Mouse (Mus musculus): ENCODE measurements around the gene Fam114a1. TPM values are rescaled to one million over a fixed set of nuclear protein-coding genes. Genes with fewer than 3 reads are reported as not detected.
A peak's percentile ranks its signal among the peaks of the same experiment; 100 is the strongest.

Fam114a1 gene
- 69.6 and 71.7 TPM in 2 replicates for polyA plus RNA-seq (2012; rRNA removed)
- 51.7 and 52.9 TPM in 2 replicates for polyA plus RNA-seq (2014; fragmentation: Nextera tagmentation; extraction: Ambion mirVana)

DNA sequence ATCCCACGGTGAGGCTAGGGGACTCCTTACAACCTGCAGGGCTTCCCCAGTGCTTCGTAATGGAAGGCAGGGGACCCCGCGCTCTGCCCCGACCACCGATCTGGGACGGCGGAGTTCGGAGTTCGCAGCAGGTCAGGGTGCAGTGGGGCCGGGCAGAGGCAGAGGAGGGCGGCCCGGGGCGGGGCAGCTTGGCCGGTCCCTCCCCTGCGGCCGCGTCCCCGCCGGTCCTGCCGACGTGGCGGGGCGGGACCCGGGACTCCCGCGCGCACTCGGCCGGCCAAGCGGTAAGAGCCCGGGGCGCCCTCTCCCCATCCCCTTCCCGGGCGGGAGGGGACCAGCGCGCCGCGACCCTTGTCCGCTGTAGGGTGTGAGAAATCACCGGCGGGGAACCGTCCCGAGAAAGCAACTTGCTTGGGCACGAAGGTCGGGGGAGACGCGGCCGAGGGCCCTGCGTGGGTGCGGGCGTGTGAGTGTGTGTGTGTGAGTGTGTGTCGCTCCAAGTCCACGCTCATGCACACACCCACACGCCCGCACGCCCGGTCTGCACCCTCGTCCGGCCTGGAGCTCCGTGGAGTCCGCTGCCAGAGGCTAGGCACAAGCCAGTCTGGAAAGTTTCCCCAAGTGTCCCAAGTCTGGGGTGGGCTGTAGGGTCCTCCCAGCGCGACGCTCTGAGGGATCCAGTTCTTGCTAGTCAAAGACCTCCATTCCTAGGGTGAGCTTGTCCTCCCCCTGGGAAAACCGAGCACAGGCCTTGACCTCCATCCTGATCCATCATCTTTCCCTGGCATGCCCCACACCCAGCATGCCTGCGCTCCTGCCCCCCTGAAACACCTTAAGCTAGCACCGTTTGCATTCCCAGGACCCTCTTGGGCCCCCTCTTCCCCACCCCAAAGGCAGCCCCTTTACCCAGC lies at the start of gene Fam114a1:
Fam114a1 (plus strand) TSS at position 211 of the 911 bp plus-strand sequence.
- Histone ChIP-seq H3K27ac (replicated peaks; ENCODE audit: low read depth, low read length) (peak within 1 kb of the TSS; percentile 86), H3K4me3 (replicated peaks; ENCODE audit: low read length) (peak within 1 kb of the TSS; percentile 73), H3K36me3 (ENCODE audit: control insufficient read depth, insufficient read depth, low read length) (peaks cover 5% of the 10 kb centered on the region), H3K9ac (ENCODE audit: low read depth, low read length, severe bottlenecking) (peak within 1 kb of the TSS; percentile 94), H3K27me3 (ENCODE audit: control insufficient read depth, insufficient read depth, low read length) (no peaks in the 10 kb centered on the region), H3K4me1 (ENCODE audit: control insufficient read depth, insufficient read depth, low read length) (0 out of 2 replicates have a peak, but pooled peaks cover 6% of the 10 kb centered on the region), H3K4me2 (replicated peaks; ENCODE audit: low read depth, low read length, severe bottlenecking) (peak within 1 kb of the TSS; percentile 67), H3K9me3 (ENCODE audit: control insufficient read depth, low read length) (no peaks in the 10 kb centered on the region)
- DNase-seq (ENCODE audit: low spot score) = peak; percentile 79
- ATAC-seq (ENCODE audit: low FRiP score, low read depth) = peak; percentile 88
- TF ChIP-seq POLR2A (IDR thresholded peaks at IDR 0.05; ENCODE audit: borderline replicate concordance, extremely low read depth, insufficient read depth, insufficient read length) = no peak; the same call in 1 of the 2 replicates
- WGBS = 3% methylated on average over 49 of the region's 68 CpGs

DNA sequence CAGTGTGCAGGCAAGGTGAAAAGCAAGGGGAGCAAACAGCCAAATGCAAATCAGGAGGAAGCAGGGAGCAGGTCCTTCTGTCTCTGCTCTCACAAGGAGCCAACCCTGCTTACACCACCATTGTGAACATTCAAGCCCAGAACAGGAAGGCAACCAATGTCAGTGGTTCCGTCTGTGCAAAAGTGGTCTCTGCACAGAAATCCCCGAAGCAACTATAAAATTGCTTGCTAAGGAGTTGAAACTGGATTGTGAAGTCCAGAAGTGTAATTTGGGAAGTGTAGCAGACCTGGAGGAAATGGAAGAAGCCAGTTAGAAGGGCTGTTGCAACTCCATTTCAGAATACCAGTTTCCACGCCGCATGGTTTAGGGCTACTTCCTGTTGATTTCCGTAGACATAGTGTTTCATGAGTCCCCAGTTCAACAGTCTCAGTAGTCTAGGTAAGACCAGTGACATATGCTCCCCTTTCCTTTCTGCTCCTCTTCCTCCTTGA lies 46.9 kb upstream of the Fam114a1 start:
- no peak for DNase-seq (ENCODE audit: low spot score)
- H3K4me1 ChIP-seq (ENCODE audit: control insufficient read depth, insufficient read depth, low read length) = no peaks in the 10 kb centered on the region
- 83% methylated on average over 5 of the region's 5 CpGs for WGBS

DNA sequence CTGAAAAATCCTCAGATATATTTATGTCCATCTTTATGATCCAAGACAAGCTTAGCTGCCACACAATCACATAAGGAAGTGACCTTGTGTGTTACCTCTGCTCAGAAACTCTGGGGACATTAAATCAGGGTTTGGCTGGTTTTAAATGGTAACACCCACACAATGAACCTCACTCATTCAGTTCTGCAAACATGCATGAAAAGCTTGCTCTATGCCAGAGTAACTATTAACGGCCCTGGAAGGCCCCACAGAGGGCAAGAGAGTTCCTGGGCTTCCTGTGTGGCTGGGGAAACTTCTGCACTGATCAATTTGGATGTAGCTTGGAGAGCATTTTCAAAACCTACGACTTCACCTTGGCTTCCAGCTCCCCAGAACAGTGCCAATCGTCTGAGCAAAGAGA lies 37.7 kb upstream of the Fam114a1 start:
- H3K27ac ChIP-seq (replicated peaks; ENCODE audit: low read depth, low read length) = no peak overlapping the region
- no peak for ATAC-seq (ENCODE audit: low FRiP score, low read depth)
- WGBS = 58% methylated on average over 3 of the region's 3 CpGs

More for the DNA sequence above, 46.9 kb upstream of the Fam114a1 start:
- H3K27me3 ChIP-seq (ENCODE audit: control insufficient read depth, insufficient read depth, low read length) = no peaks in the 10 kb centered on the region
- no peak overlapping the region for H3K4me2 ChIP-seq (replicated peaks; ENCODE audit: low read depth, low read length, severe bottlenecking)
- H3K9me3 ChIP-seq (ENCODE audit: control insufficient read depth, low read length) = no peaks in the 10 kb centered on the region
- TF ChIP-seq POLR2A (IDR thresholded peaks at IDR 0.05; ENCODE audit: borderline replicate concordance, extremely low read depth, insufficient read depth, insufficient read length) = no peak
- no peak overlapping the region for H3K4me3 ChIP-seq (replicated peaks; ENCODE audit: low read length)
- no peak for ATAC-seq (ENCODE audit: low FRiP score, low read depth)
- no peak overlapping the region for H3K27ac ChIP-seq (replicated peaks; ENCODE audit: low read depth, low read length)
- H3K9ac ChIP-seq (ENCODE audit: low read depth, low read length, severe bottlenecking) = no peak overlapping the region
- H3K36me3 ChIP-seq (ENCODE audit: control insufficient read depth, insufficient read depth, low read length) = no peaks in the 10 kb centered on the region

DNA sequence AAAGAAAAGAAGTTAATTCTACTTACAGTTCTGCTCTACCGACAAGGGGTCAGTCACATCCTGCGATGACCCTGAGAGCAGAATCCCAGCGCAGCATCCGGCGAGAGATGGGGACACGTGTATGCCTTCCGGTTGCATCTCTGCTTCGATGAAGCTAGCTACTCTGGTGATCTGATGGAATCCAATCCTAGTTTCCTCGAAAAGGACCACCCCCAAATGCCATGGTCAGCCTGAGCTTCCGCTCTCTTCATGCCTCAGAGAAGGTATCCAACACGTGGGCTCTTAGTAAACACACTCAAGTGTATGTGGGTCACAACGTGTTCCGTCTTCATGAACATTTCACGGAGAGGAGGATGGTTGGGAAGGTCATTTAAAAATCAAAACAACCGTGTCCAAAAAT lies 37.1 kb upstream of the Fam114a1 start:
- H3K4me3 ChIP-seq (replicated peaks; ENCODE audit: low read length) = no peak overlapping the region
- H3K9me3 ChIP-seq (ENCODE audit: control insufficient read depth, low read length) = no peaks in the 10 kb centered on the region
- no peak overlapping the region for H3K27ac ChIP-seq (replicated peaks; ENCODE audit: low read depth, low read length)
- 91% methylated on average over 15 of the region's 15 CpGs for WGBS
- H3K9ac ChIP-seq (ENCODE audit: low read depth, low read length, severe bottlenecking) = no peak overlapping the region
- DNase-seq (ENCODE audit: low spot score) = no peak
- no peak for TF ChIP-seq POLR2A (IDR thresholded peaks at IDR 0.05; ENCODE audit: borderline replicate concordance, extremely low read depth, insufficient read depth, insufficient read length)
- no peaks in the 10 kb centered on the region for H3K36me3 ChIP-seq (ENCODE audit: control insufficient read depth, insufficient read depth, low read length)
- no peak overlapping the region for H3K4me2 ChIP-seq (replicated peaks; ENCODE audit: low read depth, low read length, severe bottlenecking)
- H3K27me3 ChIP-seq (ENCODE audit: control insufficient read depth, insufficient read depth, low read length) = no peaks in the 10 kb centered on the region
- no peaks in the 10 kb centered on the region for H3K4me1 ChIP-seq (ENCODE audit: control insufficient read depth, insufficient read depth, low read length)
- no peak for ATAC-seq (ENCODE audit: low FRiP score, low read depth)

More for the DNA sequence above, 37.7 kb upstream of the Fam114a1 start:
- Histone ChIP-seq H3K4me3 (replicated peaks; ENCODE audit: low read length) (no peak overlapping the region), H3K9ac (ENCODE audit: low read depth, low read length, severe bottlenecking) (no peak overlapping the region), H3K4me2 (replicated peaks; ENCODE audit: low read depth, low read length, severe bottlenecking) (no peak overlapping the region), H3K9me3 (ENCODE audit: control insufficient read depth, low read length) (no peaks in the 10 kb centered on the region), H3K27me3 (ENCODE audit: control insufficient read depth, insufficient read depth, low read length) (no peaks in the 10 kb centered on the region), H3K36me3 (ENCODE audit: control insufficient read depth, insufficient read depth, low read length) (no peaks in the 10 kb centered on the region), H3K4me1 (ENCODE audit: control insufficient read depth, insufficient read depth, low read length) (no peaks in the 10 kb centered on the region)
- no peak for TF ChIP-seq POLR2A (IDR thresholded peaks at IDR 0.05; ENCODE audit: borderline replicate concordance, extremely low read depth, insufficient read depth, insufficient read length)
- DNase-seq (ENCODE audit: low spot score) = no peak

DNA sequence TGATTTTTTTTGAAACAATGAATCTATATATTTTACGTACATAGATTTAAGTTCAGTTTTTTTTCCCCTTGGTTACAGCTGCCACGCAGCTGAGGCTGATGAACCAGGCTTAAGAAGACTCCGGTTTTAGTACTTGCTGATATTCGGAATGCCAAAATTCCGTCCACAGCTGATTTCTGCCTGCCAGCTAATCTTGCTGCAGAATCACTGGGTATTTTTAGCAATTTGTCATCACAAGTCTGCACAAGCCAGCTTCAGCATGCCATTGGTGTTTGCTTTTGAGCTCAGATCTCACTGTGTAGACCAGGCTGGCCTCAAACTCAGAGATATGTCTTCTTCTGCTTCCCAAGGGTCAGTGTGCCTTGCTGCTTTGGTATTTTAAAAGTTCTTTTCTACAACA lies 18.4 kb upstream of the Fam114a1 start:
- Histone ChIP-seq H3K27me3 (ENCODE audit: control insufficient read depth, insufficient read depth, low read length) (no peaks in the 10 kb centered on the region), H3K9me3 (ENCODE audit: control insufficient read depth, low read length) (no peaks in the 10 kb centered on the region), H3K36me3 (ENCODE audit: control insufficient read depth, insufficient read depth, low read length) (no peaks in the 10 kb centered on the region), H3K27ac (replicated peaks; ENCODE audit: low read depth, low read length) (no peak overlapping the region), H3K4me1 (ENCODE audit: control insufficient read depth, insufficient read depth, low read length) (no peaks in the 10 kb centered on the region), H3K4me3 (replicated peaks; ENCODE audit: low read length) (no peak overlapping the region), H3K4me2 (replicated peaks; ENCODE audit: low read depth, low read length, severe bottlenecking) (no peak overlapping the region), H3K9ac (ENCODE audit: low read depth, low read length, severe bottlenecking) (no peak overlapping the region)
- ATAC-seq (ENCODE audit: low FRiP score, low read depth) = no peak
- TF ChIP-seq POLR2A (IDR thresholded peaks at IDR 0.05; ENCODE audit: borderline replicate concordance, extremely low read depth, insufficient read depth, insufficient read length) = no peak
- DNase-seq (ENCODE audit: low spot score) = peak; percentile 28
- 67% methylated on average over 5 of the region's 5 CpGs for WGBS
